Mouse (Mus musculus): ENCODE measurements around the gene Sgsm1.

- TF ChIP-seq CTCF (IDR thresholded peaks at IDR 0.05; ENCODE audit: control insufficient read depth, insufficient read depth, insufficient replicate concordance, low read depth, low read length), result peak; percentile 94; the same call in 1 of the 2 replicates
- TF ChIP-seq POLR2A (IDR thresholded peaks at IDR 0.05; ENCODE audit: control insufficient read depth, low read depth, low read length), result no peak
These were observed 3.4 kb upstream of the Sgsm1 start for GRCm38 (mm10) chr5:113313998-113314397.

All from testis, adult 2 months (tissue).